11 mouse cellular contexts compared by ENCODE assay signal in the genomic region with DNA sequence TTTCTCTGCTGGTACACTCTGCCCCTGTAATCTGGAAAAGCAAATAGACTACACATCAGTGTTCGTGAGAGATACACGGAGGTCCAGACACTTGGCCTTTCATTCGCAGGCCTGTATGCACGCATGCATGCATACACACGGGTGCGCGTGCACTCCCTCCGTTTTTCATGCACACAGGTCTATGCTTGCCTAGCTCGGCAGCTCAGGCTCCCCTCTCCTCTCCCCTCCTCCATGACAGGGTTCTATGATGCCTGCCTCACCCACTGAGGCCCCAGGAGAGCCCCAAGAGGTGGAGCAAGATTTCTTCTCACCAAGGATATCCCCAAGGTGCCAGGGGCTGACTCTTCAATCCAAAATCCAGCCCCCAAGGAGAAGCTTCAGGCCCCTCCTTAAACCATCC. TPM values are rescaled to one million over a fixed set of nuclear protein-coding genes. Genes with fewer than 3 reads are reported as not detected.
DNase-seq lines count a peak whose midpoint lies in the region; ATAC-seq lines count a peak whose summit lies in the region.
"Had no signal": no experiment of that assay in that cellular context is flagged by ENCODE, and none has a peak within 500 bp of the region (broad histone marks: within the 10 kb centered on the region; RNA-seq: fewer than 3 reads in every experiment).

No protein-coding gene starts in this region.

- WGBS in hindbrain, embryonic 10.5 days = 47% methylated on average over 9 of the region's 9 CpGs
- 49% methylated on average over 9 of the region's 9 CpGs for WGBS in hindbrain, embryonic 16.5 days
- WGBS in neural tube, embryonic 11.5 days = 33% methylated on average over 9 of the region's 9 CpGs
- WGBS in intestine, embryonic 16.5 days = 49% methylated on average over 9 of the region's 9 CpGs

- no peak for ATAC-seq in hindbrain, embryonic 16.5 days
- ATAC-seq in neural tube, embryonic 11.5 days (ENCODE audit: insufficient read depth, low FRiP score, low TSS enrichment) = no peak
- ATAC-seq in intestine, embryonic 16.5 days = no peak

- H3K4me1 ChIP-seq in hindbrain, embryonic 10.5 days (replicated peaks) = peaks cover 74% of the 10 kb centered on the region
- peaks cover 17% of the 10 kb centered on the region for H3K4me1 ChIP-seq in hindbrain, embryonic 16.5 days (ENCODE audit: control insufficient read depth, insufficient read depth, low read depth, low read length)
- peaks cover 22% of the 10 kb centered on the region for H3K4me1 ChIP-seq in neural tube, embryonic 11.5 days (ENCODE audit: control insufficient read depth, insufficient read depth, low read length)
- peaks cover 30% of the 10 kb centered on the region for H3K4me1 ChIP-seq in intestine, embryonic 16.5 days (ENCODE audit: control insufficient read depth, insufficient read depth, low read length)

- no peak for DNase-seq in hindbrain, embryonic 10.5 days (ENCODE audit: low spot score)
- no peak for DNase-seq in neural tube, embryonic 11.5 days (ENCODE audit: low spot score)
- no peak for DNase-seq in neural tube, embryonic 10.5 days (ENCODE audit: extremely low spot score, low spot score)
- no peak for DNase-seq in cerebellum, adult 11-12 months
- DNase-seq in gastrocnemius, postnatal 25 days = no peak
- DNase-seq in adrenal gland, postnatal 36 days = no peak

- no peaks in the 10 kb centered on the region for H3K36me3 ChIP-seq in hindbrain, embryonic 10.5 days
- no peaks in the 10 kb centered on the region for H3K36me3 ChIP-seq in hindbrain, embryonic 16.5 days (ENCODE audit: control insufficient read depth, insufficient read depth, low read length)
- no peaks in the 10 kb centered on the region for H3K36me3 ChIP-seq in neural tube, embryonic 11.5 days (ENCODE audit: control insufficient read depth, insufficient read depth, low read length)
- H3K36me3 ChIP-seq in intestine, embryonic 16.5 days (ENCODE audit: control insufficient read depth, insufficient read depth, low read length) = no peaks in the 10 kb centered on the region

- no peak overlapping the region for H3K4me2 ChIP-seq in hindbrain, embryonic 16.5 days (ENCODE audit: low read length)
- peak overlapping the region; percentile 36 for H3K4me2 ChIP-seq in neural tube, embryonic 11.5 days (ENCODE audit: low read depth)
- H3K4me2 ChIP-seq in intestine, embryonic 16.5 days (ENCODE audit: low read depth, low read length) = 0 out of 2 replicates have a peak overlapping the region, but pooled peaks have one; percentile 45

- peak overlapping the region; percentile 71 for H3K27ac ChIP-seq in hindbrain, embryonic 10.5 days
- no peak overlapping the region for H3K27ac ChIP-seq in hindbrain, embryonic 16.5 days (ENCODE audit: low read depth, low read length)
- H3K27ac ChIP-seq in neural tube, embryonic 11.5 days (ENCODE audit: low read depth, low read length) = peak overlapping the region; percentile 49; the same call in 1 of the 2 replicates
- peak overlapping the region; percentile 68 for H3K27ac ChIP-seq in intestine, embryonic 16.5 days (ENCODE audit: low read length)

- H3K27me3 ChIP-seq in hindbrain, embryonic 10.5 days (ENCODE audit: insufficient read depth, poor library complexity, severe bottlenecking) = peaks cover 92% of the 10 kb centered on the region
- H3K27me3 ChIP-seq in hindbrain, embryonic 16.5 days (replicated peaks; ENCODE audit: control insufficient read depth, insufficient read depth, low read length) = peaks cover 11% of the 10 kb centered on the region
- peaks cover 7% of the 10 kb centered on the region for H3K27me3 ChIP-seq in neural tube, embryonic 11.5 days (ENCODE audit: control insufficient read depth, insufficient read depth, low read length)
- no peaks in the 10 kb centered on the region for H3K27me3 ChIP-seq in intestine, embryonic 16.5 days (replicated peaks; ENCODE audit: control insufficient read depth, insufficient read depth, low read length)

- H3K9me3 ChIP-seq in hindbrain, embryonic 10.5 days = no peaks in the 10 kb centered on the region
- no peaks in the 10 kb centered on the region for H3K9me3 ChIP-seq in hindbrain, embryonic 16.5 days (ENCODE audit: control insufficient read depth, low read length)
- no peaks in the 10 kb centered on the region for H3K9me3 ChIP-seq in neural tube, embryonic 11.5 days (ENCODE audit: control insufficient read depth, low read length)
- H3K9me3 ChIP-seq in intestine, embryonic 16.5 days (ENCODE audit: control insufficient read depth, low read length) = no peaks in the 10 kb centered on the region

- no peak overlapping the region for H3K9ac ChIP-seq in hindbrain, embryonic 16.5 days (ENCODE audit: low read depth, low read length)
- H3K9ac ChIP-seq in neural tube, embryonic 11.5 days (ENCODE audit: low read length) = peak overlapping the region; percentile 14; the same call in 1 of the 2 replicates
- H3K9ac ChIP-seq in intestine, embryonic 16.5 days (ENCODE audit: low read depth, low read length) = 0 out of 2 replicates have a peak overlapping the region, but pooled peaks have one; percentile 38

- H3K4me3 ChIP-seq in hindbrain, embryonic 10.5 days = peak overlapping the region; percentile 68; the same call in 1 of the 2 replicates
- no peak overlapping the region for H3K4me3 ChIP-seq in hindbrain, embryonic 16.5 days (ENCODE audit: low read length)
- no peak overlapping the region for H3K4me3 ChIP-seq in neural tube, embryonic 11.5 days (ENCODE audit: low read depth, low read length)
- H3K4me3 ChIP-seq in intestine, embryonic 16.5 days (ENCODE audit: low read length) = no peak overlapping the region

RNA-seq across cellular contexts. Expression of gene Rarg, which starts 7.3 kb away (rescaled TPM):
- 22.1 and 24.5 TPM in 2 replicates for polyA plus RNA-seq in hindbrain, embryonic 10.5 days (2016; fragmentation: Nextera tagmentation; extraction: Ambion mirVana)
- polyA plus RNA-seq in hindbrain, embryonic 16.5 days (2015; fragmentation: Nextera tagmentation; extraction: Ambion mirVana) = 5.6 and 7.6 TPM in 2 replicates
- 24.0 and 26.4 TPM in 2 replicates for polyA plus RNA-seq in neural tube, embryonic 11.5 days (2014; fragmentation: Nextera tagmentation; extraction: Ambion mirVana)
- polyA plus RNA-seq in intestine, embryonic 16.5 days (2015; fragmentation: Nextera tagmentation; extraction: Ambion mirVana) = 13.6 and 14.7 TPM in 2 replicates
- 1 to 10 TPM; 9.3 to 9.8 TPM for total RNA-seq in gastrocnemius, postnatal 25 days (2021)
- 10 to 100 TPM; 21.7 to 30.4 TPM for total RNA-seq in adrenal gland, postnatal 36 days (2021)

RNA-seq across cellular contexts. Expression of gene Itgb7, which starts 18.2 kb away (rescaled TPM):
- polyA plus RNA-seq in hindbrain, embryonic 10.5 days (2016; fragmentation: Nextera tagmentation; extraction: Ambion mirVana) = 0.31 and 0.90 TPM in 2 replicates
- polyA plus RNA-seq in hindbrain, embryonic 16.5 days (2015; fragmentation: Nextera tagmentation; extraction: Ambion mirVana) = 1.1 and 2.0 TPM in 2 replicates
- 0.95 and 1.3 TPM in 2 replicates for polyA plus RNA-seq in neural tube, embryonic 11.5 days (2014; fragmentation: Nextera tagmentation; extraction: Ambion mirVana)
- 9.5 and 10.3 TPM in 2 replicates for polyA plus RNA-seq in intestine, embryonic 16.5 days (2015; fragmentation: Nextera tagmentation; extraction: Ambion mirVana)
- 1 to 10 TPM in 1 of 2 experiments, under 1 TPM in 1; 0.41 to 1.2 TPM for total RNA-seq in gastrocnemius, postnatal 25 days (2021)
- total RNA-seq in adrenal gland, postnatal 36 days (2021) = 1 to 10 TPM; 1.5 to 2.9 TPM

RNA-seq across cellular contexts. Expression of gene Gm9918, which starts 20.4 kb away (rescaled TPM):
- 0.26 and 0.35 TPM in 2 replicates for polyA plus RNA-seq in hindbrain, embryonic 10.5 days (2016; fragmentation: Nextera tagmentation; extraction: Ambion mirVana)
- 0.06 and 0.14 TPM in 2 replicates for polyA plus RNA-seq in hindbrain, embryonic 16.5 days (2015; fragmentation: Nextera tagmentation; extraction: Ambion mirVana)
- polyA plus RNA-seq in neural tube, embryonic 11.5 days (2014; fragmentation: Nextera tagmentation; extraction: Ambion mirVana) = 0.20 and 0.39 TPM in 2 replicates
- polyA plus RNA-seq in intestine, embryonic 16.5 days (2015; fragmentation: Nextera tagmentation; extraction: Ambion mirVana) = 0.13 TPM in 1 of 2 replicates, not detected in the other
- not detected for total RNA-seq in gastrocnemius, postnatal 25 days (2021)
- total RNA-seq in adrenal gland, postnatal 36 days (2021) = not detected
- total RNA-seq: common myeloid progenitor, adult 5-6 weeks; hematopoietic stem cell, adult 5-6 weeks; left cerebral cortex, adult 8-10 months had no signal

RNA-seq across cellular contexts. Expression of gene Mfsd5, which starts 29.3 kb away (rescaled TPM):
- 61.5 and 66.1 TPM in 2 replicates for polyA plus RNA-seq in hindbrain, embryonic 10.5 days (2016; fragmentation: Nextera tagmentation; extraction: Ambion mirVana)
- 65.9 and 67.6 TPM in 2 replicates for polyA plus RNA-seq in hindbrain, embryonic 16.5 days (2015; fragmentation: Nextera tagmentation; extraction: Ambion mirVana)
- 59.7 and 66.7 TPM in 2 replicates for polyA plus RNA-seq in neural tube, embryonic 11.5 days (2014; fragmentation: Nextera tagmentation; extraction: Ambion mirVana)
- polyA plus RNA-seq in intestine, embryonic 16.5 days (2015; fragmentation: Nextera tagmentation; extraction: Ambion mirVana) = 74.2 and 77.6 TPM in 2 replicates
- 10 to 100 TPM; 12.1 to 14.1 TPM for total RNA-seq in gastrocnemius, postnatal 25 days (2021)
- 10 to 100 TPM; 39.0 to 40.0 TPM for total RNA-seq in adrenal gland, postnatal 36 days (2021)

RNA-seq across cellular contexts. Expression of gene Csad, which starts 45.4 kb away (rescaled TPM):
- 34.0 and 35.5 TPM in 2 replicates for polyA plus RNA-seq in hindbrain, embryonic 10.5 days (2016; fragmentation: Nextera tagmentation; extraction: Ambion mirVana)
- polyA plus RNA-seq in hindbrain, embryonic 16.5 days (2015; fragmentation: Nextera tagmentation; extraction: Ambion mirVana) = 35.5 and 43.3 TPM in 2 replicates
- polyA plus RNA-seq in neural tube, embryonic 11.5 days (2014; fragmentation: Nextera tagmentation; extraction: Ambion mirVana) = 32.8 TPM in 2 replicates
- 33.2 and 38.4 TPM in 2 replicates for polyA plus RNA-seq in intestine, embryonic 16.5 days (2015; fragmentation: Nextera tagmentation; extraction: Ambion mirVana)
- 10 to 100 TPM; 10.4 to 16.7 TPM for total RNA-seq in gastrocnemius, postnatal 25 days (2021)
- 10 to 100 TPM; 79.0 to 83.7 TPM for total RNA-seq in adrenal gland, postnatal 36 days (2021)
